Mouse (Mus musculus): ENCODE data around the gene Sord. TPM values are rescaled to one million over a fixed set of nuclear protein-coding genes. Genes with fewer than 3 reads are reported as not detected.

Sord gene
- total and polyA plus RNA-seq, 2 experiments from 2014 or later: 87.7 to 99.5 TPM

DNA sequence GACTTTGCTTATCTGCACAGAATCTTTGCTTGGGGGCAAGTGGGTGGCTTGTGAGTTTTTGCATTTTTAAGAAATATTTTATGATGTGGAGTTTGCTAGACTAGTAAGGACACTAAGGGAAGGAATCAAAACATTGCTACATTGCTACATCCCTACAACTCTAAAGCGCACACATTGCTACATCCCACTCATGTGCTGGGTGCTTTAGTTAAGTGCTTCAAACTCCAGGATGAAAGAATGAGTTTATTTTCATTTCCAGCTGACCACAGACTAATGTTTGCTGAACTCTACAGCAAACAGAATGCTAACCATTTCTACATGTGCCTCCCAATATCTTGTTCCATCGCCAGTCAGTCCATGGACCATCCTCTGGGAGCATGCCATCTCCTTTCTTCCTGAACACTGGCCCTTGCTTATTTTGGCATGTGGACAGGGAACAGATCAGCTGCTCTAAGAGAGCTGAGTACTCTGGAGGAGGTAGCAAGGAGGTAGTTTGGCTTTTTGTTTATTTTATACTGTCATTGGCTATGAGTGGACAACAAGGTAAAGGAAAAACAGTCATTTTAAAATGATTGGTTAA, 3.4 kb downstream of the Sord start:
- Histone ChIP-seq H3K36me3 (replicated peaks; ENCODE audit: control insufficient read depth, insufficient read depth, low read length) (no peaks in the 10 kb centered on the region), H3K27ac (ENCODE audit: low read depth) (no peak overlapping the region), H3K9ac (replicated peaks; ENCODE audit: low read depth, low read length) (no peak overlapping the region), H3K9me3 (replicated peaks; ENCODE audit: control insufficient read depth, low read length) (no peaks in the 10 kb centered on the region), H3K4me2 (ENCODE audit: low read depth, low read length) (no peak overlapping the region), H3K4me3 (ENCODE audit: low read depth, low read length) (no peak overlapping the region), H3K27me3 (ENCODE audit: control insufficient read depth, insufficient read depth, low read length) (no peaks in the 10 kb centered on the region), H3K4me1 (ENCODE audit: control insufficient read depth, insufficient read depth) (peaks cover 11% of the 10 kb centered on the region; the same call in 1 of the 2 replicates)
- WGBS: 73% methylated on average over 2 of the region's 2 CpGs
- ATAC-seq (ENCODE audit: insufficient read depth, low read depth) (no peak), DNase-seq (ENCODE audit: low spot score) (no peak)
- TF ChIP-seq EP300 (IDR thresholded peaks at IDR 0.05; ENCODE audit: low read depth): no peak
- no peak for TF ChIP-seq CTCF (IDR thresholded peaks at IDR 0.05; ENCODE audit: low read depth)

DNA sequence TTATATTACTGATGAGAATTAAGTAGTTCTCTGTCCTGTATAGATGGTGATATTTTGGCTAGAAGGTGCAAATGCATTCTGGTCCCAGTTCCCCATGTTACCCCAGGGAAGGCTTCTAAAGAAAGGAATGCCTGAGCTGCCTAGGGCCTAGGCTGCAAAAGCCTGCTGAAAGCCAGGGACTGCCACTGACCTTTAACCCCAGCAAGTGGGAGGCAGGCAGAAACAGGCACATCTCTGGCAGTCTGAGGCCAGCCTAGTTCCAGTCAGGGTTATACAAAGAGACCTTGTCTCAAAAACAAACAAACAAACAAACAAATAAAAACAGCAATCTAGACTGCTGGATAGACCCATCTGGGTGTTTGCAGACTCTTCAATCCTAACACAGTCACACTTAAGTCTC, 6.2 kb downstream of the Sord start:
- ATAC-seq (ENCODE audit: insufficient read depth, low read depth) (no peak), DNase-seq (ENCODE audit: low spot score) (no peak)
- H3K4me3 ChIP-seq (ENCODE audit: low read depth, low read length): no peak overlapping the region
- H3K4me2 ChIP-seq (ENCODE audit: low read depth, low read length): no peak overlapping the region
- no peak overlapping the region for H3K9ac ChIP-seq (replicated peaks; ENCODE audit: low read depth, low read length)
- H3K27me3 ChIP-seq (ENCODE audit: control insufficient read depth, insufficient read depth, low read length): no peaks in the 10 kb centered on the region
- H3K36me3 ChIP-seq (replicated peaks; ENCODE audit: control insufficient read depth, insufficient read depth, low read length): no peaks in the 10 kb centered on the region
- H3K4me1 ChIP-seq (ENCODE audit: control insufficient read depth, insufficient read depth): peaks cover 4% of the 10 kb centered on the region
- TF ChIP-seq EP300 (IDR thresholded peaks at IDR 0.05; ENCODE audit: low read depth) (no peak), CTCF (IDR thresholded peaks at IDR 0.05; ENCODE audit: low read depth) (no peak)
- H3K9me3 ChIP-seq (replicated peaks; ENCODE audit: control insufficient read depth, low read length): no peaks in the 10 kb centered on the region
- H3K27ac ChIP-seq (ENCODE audit: low read depth): no peak overlapping the region

DNA sequence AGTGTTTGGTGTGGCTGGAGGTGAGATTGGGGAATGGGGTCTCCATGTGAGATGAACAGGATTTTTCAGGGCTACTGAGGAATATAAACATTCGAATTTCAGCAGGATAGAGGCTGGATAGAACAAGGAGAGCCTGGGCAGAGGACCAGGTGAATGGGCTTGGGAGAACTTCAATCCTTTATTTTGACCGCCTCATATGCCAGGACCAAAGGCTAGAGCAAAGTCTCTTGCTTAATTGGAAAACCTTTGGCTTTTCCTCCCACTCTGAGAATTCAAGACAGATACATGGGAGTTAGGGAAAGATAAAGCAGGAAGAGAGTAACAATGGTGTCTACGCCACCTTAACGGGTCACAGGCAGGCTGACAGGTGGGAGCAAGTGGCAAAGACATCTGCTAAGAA, 6.7 kb downstream of the Sord start:
- H3K27ac ChIP-seq (ENCODE audit: low read depth): no peak overlapping the region
- 0 out of 2 replicates have a peak, but pooled peaks cover under 1% of the 10 kb centered on the region for H3K36me3 ChIP-seq (replicated peaks; ENCODE audit: control insufficient read depth, insufficient read depth, low read length)
- H3K4me3 ChIP-seq (ENCODE audit: low read depth, low read length): no peak overlapping the region
- peaks cover 2% of the 10 kb centered on the region for H3K4me1 ChIP-seq (ENCODE audit: control insufficient read depth, insufficient read depth)
- TF ChIP-seq EP300 (IDR thresholded peaks at IDR 0.05; ENCODE audit: low read depth) (no peak), CTCF (IDR thresholded peaks at IDR 0.05; ENCODE audit: low read depth) (no peak)
- H3K9me3 ChIP-seq (replicated peaks; ENCODE audit: control insufficient read depth, low read length): no peaks in the 10 kb centered on the region
- WGBS: 89% methylated on average over 4 of the region's 4 CpGs
- no peaks in the 10 kb centered on the region for H3K27me3 ChIP-seq (ENCODE audit: control insufficient read depth, insufficient read depth, low read length)
- H3K4me2 ChIP-seq (ENCODE audit: low read depth, low read length): no peak overlapping the region
- no peak for ATAC-seq (ENCODE audit: insufficient read depth, low read depth)
- H3K9ac ChIP-seq (replicated peaks; ENCODE audit: low read depth, low read length): no peak overlapping the region
- DNase-seq (ENCODE audit: low spot score): no peak

DNA sequence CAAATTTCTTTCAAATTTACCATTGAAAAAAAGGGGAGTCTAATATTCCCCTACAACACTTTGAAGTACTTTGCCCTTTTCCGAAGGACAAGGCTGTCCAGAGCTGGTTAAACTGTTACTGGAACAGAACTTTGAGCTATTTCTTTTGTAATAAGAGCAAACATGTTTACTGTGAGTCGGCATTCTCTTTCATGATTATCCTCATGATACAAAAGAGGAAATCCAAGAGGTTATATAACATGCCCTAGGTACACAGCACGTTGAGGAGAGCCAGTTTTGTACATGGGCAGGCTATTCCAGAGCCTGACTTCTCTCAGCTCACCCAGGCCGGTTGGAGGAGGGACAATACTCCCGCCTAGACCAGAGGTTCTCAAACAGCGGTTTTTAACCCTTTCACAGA, 7.4 kb downstream of the Sord start:
- H3K36me3 ChIP-seq (replicated peaks; ENCODE audit: control insufficient read depth, insufficient read depth, low read length): peaks cover 7% of the 10 kb centered on the region
- no peaks in the 10 kb centered on the region for H3K9me3 ChIP-seq (replicated peaks; ENCODE audit: control insufficient read depth, low read length)
- H3K27ac ChIP-seq (ENCODE audit: low read depth): no peak overlapping the region
- no peak overlapping the region for H3K4me2 ChIP-seq (ENCODE audit: low read depth, low read length)
- H3K9ac ChIP-seq (replicated peaks; ENCODE audit: low read depth, low read length): no peak overlapping the region
- DNase-seq (ENCODE audit: low spot score) (no peak), ATAC-seq (ENCODE audit: insufficient read depth, low read depth) (no peak)
- WGBS: 69% methylated on average over 6 of the region's 6 CpGs
- TF ChIP-seq CTCF (IDR thresholded peaks at IDR 0.05; ENCODE audit: low read depth) (no peak), EP300 (IDR thresholded peaks at IDR 0.05; ENCODE audit: low read depth) (no peak)
- H3K4me3 ChIP-seq (ENCODE audit: low read depth, low read length): no peak overlapping the region
- H3K4me1 ChIP-seq (ENCODE audit: control insufficient read depth, insufficient read depth): no peaks in the 10 kb centered on the region; the same call in 1 of the 2 replicates
- H3K27me3 ChIP-seq (ENCODE audit: control insufficient read depth, insufficient read depth, low read length): no peaks in the 10 kb centered on the region

DNA sequence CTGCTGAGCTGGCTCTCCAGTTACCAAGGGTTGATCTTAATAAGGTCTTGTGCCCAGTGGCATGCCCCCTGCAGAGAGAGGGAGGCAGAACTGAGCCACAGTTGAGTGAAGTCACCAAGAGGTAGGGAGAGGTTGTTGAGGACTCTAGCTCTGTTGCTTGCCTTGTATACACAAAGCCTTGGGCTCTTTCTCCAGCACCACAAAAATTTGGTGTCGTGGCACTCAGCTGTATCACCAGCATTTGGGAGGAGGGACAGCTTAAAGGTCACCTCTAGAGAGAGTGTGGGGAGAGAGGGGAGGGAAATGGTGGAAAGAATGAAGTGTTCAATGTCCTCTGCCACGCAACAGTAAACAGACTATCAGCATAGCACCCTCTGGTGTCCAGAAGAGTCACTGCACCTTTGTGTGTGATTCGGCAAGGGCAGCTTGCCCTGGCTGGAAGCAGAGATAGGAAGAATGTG, 9.2 kb downstream of the Sord start:
- Histone ChIP-seq H3K36me3 (replicated peaks; ENCODE audit: control insufficient read depth, insufficient read depth, low read length) (peaks cover 24% of the 10 kb centered on the region), H3K27ac (ENCODE audit: low read depth) (peak overlapping the region; percentile 43; the same call in 1 of the 2 replicates), H3K27me3 (ENCODE audit: control insufficient read depth, insufficient read depth, low read length) (no peaks in the 10 kb centered on the region), H3K4me2 (ENCODE audit: low read depth, low read length) (no peak overlapping the region), H3K4me3 (ENCODE audit: low read depth, low read length) (no peak overlapping the region), H3K4me1 (ENCODE audit: control insufficient read depth, insufficient read depth) (no peaks in the 10 kb centered on the region; the same call in 1 of the 2 replicates), H3K9ac (replicated peaks; ENCODE audit: low read depth, low read length) (no peak overlapping the region), H3K9me3 (replicated peaks; ENCODE audit: control insufficient read depth, low read length) (no peaks in the 10 kb centered on the region)
- peak; percentile 86 for ATAC-seq (ENCODE audit: insufficient read depth, low read depth)
- peak; percentile 88 for DNase-seq (ENCODE audit: low spot score)
- 3% methylated on average over 3 of the region's 3 CpGs for WGBS
- TF ChIP-seq CTCF (IDR thresholded peaks at IDR 0.05; ENCODE audit: low read depth): peak; percentile 96
- TF ChIP-seq EP300 (IDR thresholded peaks at IDR 0.05; ENCODE audit: low read depth): no peak

DNA sequence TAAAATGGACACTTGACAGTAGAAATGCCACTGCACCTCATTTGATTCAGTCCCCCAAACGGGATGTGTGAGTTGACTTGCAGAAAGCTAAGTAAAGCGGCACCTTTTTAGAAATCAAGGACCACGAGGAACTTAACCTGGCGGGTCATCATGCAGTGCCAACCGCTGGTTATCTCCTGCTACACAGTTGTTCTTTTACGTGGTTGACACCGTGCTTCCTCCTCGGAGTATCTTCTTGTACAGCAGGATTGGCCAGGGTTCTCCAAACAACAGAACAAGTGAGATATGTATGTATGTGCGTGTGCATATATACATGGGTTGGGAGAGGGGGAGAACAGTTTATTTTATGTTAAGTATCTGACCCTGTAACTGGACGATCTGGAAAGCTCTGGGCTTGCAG, 13.2 kb downstream of the Sord start:
- H3K36me3 ChIP-seq (replicated peaks; ENCODE audit: control insufficient read depth, insufficient read depth, low read length): peaks cover 38% of the 10 kb centered on the region
- H3K4me2 ChIP-seq (ENCODE audit: low read depth, low read length): no peak overlapping the region
- TF ChIP-seq CTCF (IDR thresholded peaks at IDR 0.05; ENCODE audit: low read depth) (no peak), EP300 (IDR thresholded peaks at IDR 0.05; ENCODE audit: low read depth) (no peak)
- no peaks in the 10 kb centered on the region; the same call in 1 of the 2 replicates for H3K4me1 ChIP-seq (ENCODE audit: control insufficient read depth, insufficient read depth)
- H3K9me3 ChIP-seq (replicated peaks; ENCODE audit: control insufficient read depth, low read length): no peaks in the 10 kb centered on the region
- DNase-seq (ENCODE audit: low spot score) (no peak), ATAC-seq (ENCODE audit: insufficient read depth, low read depth) (no peak)
- no peak overlapping the region for H3K9ac ChIP-seq (replicated peaks; ENCODE audit: low read depth, low read length)
- 76% methylated on average over 10 of the region's 10 CpGs for WGBS
- no peak overlapping the region for H3K27ac ChIP-seq (ENCODE audit: low read depth)
- no peak overlapping the region for H3K4me3 ChIP-seq (ENCODE audit: low read depth, low read length)
- H3K27me3 ChIP-seq (ENCODE audit: control insufficient read depth, insufficient read depth, low read length): no peaks in the 10 kb centered on the region
